14 mouse cellular contexts compared by ENCODE assay signal in the genomic region with DNA sequence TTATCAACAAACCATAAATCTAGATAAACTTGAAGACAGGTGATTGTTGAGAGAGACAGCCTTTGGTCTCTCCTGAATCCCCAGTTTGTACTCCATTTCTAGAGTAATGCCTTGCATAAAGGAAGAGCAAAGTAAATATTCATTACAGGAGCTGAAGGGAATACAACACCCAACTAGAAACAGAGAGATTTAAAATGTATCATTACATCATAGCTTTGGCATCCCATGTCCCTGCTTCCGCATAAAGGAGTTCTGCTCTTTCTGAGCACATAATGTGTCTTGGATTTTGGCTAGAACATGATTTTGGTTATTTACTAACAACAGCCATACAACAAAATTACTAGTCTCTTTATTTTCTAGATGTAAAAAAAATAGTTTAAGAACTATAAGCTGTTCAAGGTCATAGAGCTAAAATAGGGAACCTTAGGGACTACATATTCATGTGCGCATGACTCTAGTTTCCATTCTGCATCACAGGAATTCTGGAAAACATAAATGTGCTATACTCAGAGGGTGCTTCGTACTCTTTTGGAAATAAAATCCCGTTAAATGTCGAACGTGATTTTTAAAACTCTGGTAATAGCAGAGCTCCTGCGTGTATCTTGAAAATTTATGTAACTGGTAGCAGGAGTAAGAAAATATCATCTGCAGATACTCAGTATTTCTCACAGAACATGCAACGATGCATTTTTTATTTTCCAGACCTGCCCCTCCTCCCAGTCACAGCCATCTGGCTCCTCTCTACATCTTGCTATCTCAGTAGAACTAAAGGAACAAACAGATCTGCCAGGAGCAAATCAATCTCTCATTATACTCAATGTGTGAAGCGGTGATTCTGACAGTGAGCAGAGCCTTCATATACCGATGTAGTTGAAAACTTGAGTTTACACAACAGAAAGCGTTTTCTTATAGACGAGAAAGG. TPM values are rescaled to one million over a fixed set of nuclear protein-coding genes. Genes with fewer than 3 reads are reported as not detected.
A peak's percentile ranks its signal among the peaks of the same experiment; 100 is the strongest.
DNase-seq lines count a peak whose midpoint lies in the region; ATAC-seq and TF ChIP-seq lines count a peak whose summit lies in the region.
"Had no signal": no experiment of that assay in that cellular context is flagged by ENCODE, and none has a peak within 500 bp of the region (broad histone marks: within the 10 kb centered on the region; RNA-seq: fewer than 3 reads in every experiment).

No protein-coding gene starts in this region.

- ATAC-seq in hindbrain, postnatal 0 days, result no peak
- peak; percentile 98 for ATAC-seq in frontal cortex, adult (ENCODE audit: low TSS enrichment)
- no peak for ATAC-seq in kidney, embryonic 16.5 days (ENCODE audit: low FRiP score, low TSS enrichment)
- ATAC-seq: CD4-positive, CD25-positive, alpha-beta regulatory T cell, adult 4 months had no signal

- DNase-seq in hindbrain, postnatal 0 days (ENCODE audit: low spot score), result peak; percentile 4
- no peak for DNase-seq in hindbrain, embryonic 10.5 days (ENCODE audit: low spot score)
- peak; percentile 90 for DNase-seq in layer of hippocampus, adult 9-11 months
- peak; percentile 61 to 86 for DNase-seq in right cerebral cortex, postnatal 10 days (ENCODE audit: low spot score in 2 of 2)
- no peak for DNase-seq in gastrocnemius, postnatal 10 days
- DNase-seq: heart, adult 2 months; kidney, postnatal 4 days had no signal

- H3K9ac ChIP-seq in hindbrain, postnatal 0 days (replicated peaks; ENCODE audit: low read length), result no peak overlapping the region
- no peak overlapping the region for H3K9ac ChIP-seq in kidney, embryonic 16.5 days (replicated peaks; ENCODE audit: low read length)
- H3K9ac ChIP-seq: hindbrain, embryonic 12.5 days; lung, embryonic 15.5 days had no signal

- no peak overlapping the region for H3K4me3 ChIP-seq in hindbrain, postnatal 0 days (ENCODE audit: low read length)
- H3K4me3 ChIP-seq in hindbrain, embryonic 10.5 days, result no peak overlapping the region
- H3K4me3 ChIP-seq in kidney, embryonic 16.5 days (ENCODE audit: low read length), result no peak overlapping the region
- H3K4me3 ChIP-seq: erythroblast, embryonic 14.5 days; heart, adult 2 months; hindbrain, embryonic 12.5 days; lung, embryonic 15.5 days had no signal

- no peaks in the 10 kb centered on the region for H3K27me3 ChIP-seq in hindbrain, postnatal 0 days (ENCODE audit: insufficient read depth, low read length)
- H3K27me3 ChIP-seq in hindbrain, embryonic 10.5 days (ENCODE audit: insufficient read depth, poor library complexity, severe bottlenecking), result no peaks in the 10 kb centered on the region
- H3K27me3 ChIP-seq in kidney, embryonic 16.5 days (ENCODE audit: insufficient read depth, low read length), result no peaks in the 10 kb centered on the region
- H3K27me3 ChIP-seq: hindbrain, embryonic 12.5 days; lung, embryonic 15.5 days had no signal

- no peak for TF ChIP-seq CTCF in hindbrain, postnatal 0 days (IDR thresholded peaks at IDR 0.05; ENCODE audit: low read depth)

- H3K36me3 ChIP-seq in hindbrain, postnatal 0 days (ENCODE audit: insufficient read depth, low read length), result no peaks in the 10 kb centered on the region
- H3K36me3 ChIP-seq in hindbrain, embryonic 10.5 days, result no peaks in the 10 kb centered on the region
- no peaks in the 10 kb centered on the region for H3K36me3 ChIP-seq in kidney, embryonic 16.5 days (ENCODE audit: insufficient read depth, low read length)
- H3K36me3 ChIP-seq: hindbrain, embryonic 12.5 days; lung, embryonic 15.5 days had no signal

- H3K4me1 ChIP-seq in hindbrain, postnatal 0 days (ENCODE audit: insufficient read depth, low read length), result no peaks in the 10 kb centered on the region
- H3K4me1 ChIP-seq in hindbrain, embryonic 10.5 days (replicated peaks), result no peaks in the 10 kb centered on the region
- no peaks in the 10 kb centered on the region for H3K4me1 ChIP-seq in kidney, embryonic 16.5 days (ENCODE audit: insufficient read depth, low read length)
- H3K4me1 ChIP-seq: hindbrain, embryonic 12.5 days; lung, embryonic 15.5 days had no signal

- no peaks in the 10 kb centered on the region for H3K9me3 ChIP-seq in hindbrain, postnatal 0 days (ENCODE audit: low read length)
- peaks cover 10% of the 10 kb centered on the region; the same call in 1 of the 2 replicates for H3K9me3 ChIP-seq in hindbrain, embryonic 10.5 days
- peaks cover 10% of the 10 kb centered on the region; the same call in 1 of the 2 replicates for H3K9me3 ChIP-seq in kidney, embryonic 16.5 days (ENCODE audit: low read length)
- H3K9me3 ChIP-seq: hindbrain, embryonic 12.5 days; lung, embryonic 15.5 days had no signal

- no peak overlapping the region for H3K4me2 ChIP-seq in hindbrain, postnatal 0 days (ENCODE audit: low read depth, low read length)
- no peak overlapping the region for H3K4me2 ChIP-seq in kidney, embryonic 16.5 days (replicated peaks; ENCODE audit: low read depth, low read length)
- H3K4me2 ChIP-seq: hindbrain, embryonic 12.5 days; lung, embryonic 15.5 days had no signal

- no peak overlapping the region for H3K27ac ChIP-seq in hindbrain, postnatal 0 days
- H3K27ac ChIP-seq in hindbrain, embryonic 10.5 days, result no peak overlapping the region
- no peak overlapping the region for H3K27ac ChIP-seq in kidney, embryonic 16.5 days (ENCODE audit: low read length)
- H3K27ac ChIP-seq: heart, adult 2 months; hindbrain, embryonic 12.5 days; lung, embryonic 15.5 days had no signal

- WGBS in hindbrain, postnatal 0 days, result 79% methylated on average over 12 of the region's 12 CpGs
- WGBS in hindbrain, embryonic 10.5 days, result 92% methylated on average over 12 of the region's 12 CpGs
- 88% methylated on average over 12 of the region's 12 CpGs for WGBS in kidney, embryonic 16.5 days

RNA-seq across cellular contexts. Expression of a gene that starts 27.2 kb away (rescaled TPM):
- total RNA-seq in hindbrain, postnatal 0 days (2014; rRNA removed), result 18.0 and 19.8 TPM in 2 replicates
- polyA plus RNA-seq in hindbrain, postnatal 0 days (2015; fragmentation: Nextera tagmentation; extraction: Ambion mirVana), result 86.6 and 89.0 TPM in 2 replicates
- 91.3 and 99.3 TPM in 2 replicates for polyA plus RNA-seq in hindbrain, embryonic 10.5 days (2016; fragmentation: Nextera tagmentation; extraction: Ambion mirVana)
- polyA plus RNA-seq in kidney, embryonic 16.5 days (2015; fragmentation: Nextera tagmentation; extraction: Ambion mirVana), result 96.3 and 98.0 TPM in 2 replicates
- total RNA-seq in gastrocnemius, postnatal 10 days (2021), result 10 to 100 TPM; 44.6 to 49.8 TPM

RNA-seq across cellular contexts. Expression of a gene that starts 46.0 kb away (rescaled TPM):
- total RNA-seq in hindbrain, postnatal 0 days (2014; rRNA removed), result not detected in 2 replicates
- polyA plus RNA-seq in hindbrain, postnatal 0 days (2015; fragmentation: Nextera tagmentation; extraction: Ambion mirVana), result not detected in 2 replicates
- polyA plus RNA-seq in hindbrain, embryonic 10.5 days (2016; fragmentation: Nextera tagmentation; extraction: Ambion mirVana), result not detected in 2 replicates
- not detected in 2 replicates for polyA plus RNA-seq in kidney, embryonic 16.5 days (2015; fragmentation: Nextera tagmentation; extraction: Ambion mirVana)
- not detected for total RNA-seq in gastrocnemius, postnatal 10 days (2021)
- total RNA-seq: heart, adult 2 months; monocyte, adult 5-6 weeks had no signal
- polyA plus RNA-seq: CD4-positive, CD25-positive, alpha-beta regulatory T cell, adult 4 months; erythroblast, embryonic 14.5 days; heart, adult 2 months; hindbrain, embryonic 12.5 days; lung, embryonic 15.5 days had no signal

Comparison
In these comparisons a context has a peak if more than half of its experiments do, and no peak if none do; other contexts are left out.
1. DNase-seq: peak in hindbrain, postnatal 0 days (single experiment), layer of hippocampus, adult 9-11 months (single experiment) and right cerebral cortex, postnatal 10 days (2 of 2); none in hindbrain, embryonic 10.5 days (single experiment) and gastrocnemius, postnatal 10 days (single experiment).